Mouse (Mus musculus): Measurements from ENCODE around the gene Gtf3c2. TPM values are rescaled to one million over a fixed set of nuclear protein-coding genes. Genes with fewer than 3 reads are reported as not detected.

Gtf3c2 gene
- total RNA-seq, 4 experiments from 2014 or later = 63.0 to 87.0 (median 67.8) TPM

DNA sequence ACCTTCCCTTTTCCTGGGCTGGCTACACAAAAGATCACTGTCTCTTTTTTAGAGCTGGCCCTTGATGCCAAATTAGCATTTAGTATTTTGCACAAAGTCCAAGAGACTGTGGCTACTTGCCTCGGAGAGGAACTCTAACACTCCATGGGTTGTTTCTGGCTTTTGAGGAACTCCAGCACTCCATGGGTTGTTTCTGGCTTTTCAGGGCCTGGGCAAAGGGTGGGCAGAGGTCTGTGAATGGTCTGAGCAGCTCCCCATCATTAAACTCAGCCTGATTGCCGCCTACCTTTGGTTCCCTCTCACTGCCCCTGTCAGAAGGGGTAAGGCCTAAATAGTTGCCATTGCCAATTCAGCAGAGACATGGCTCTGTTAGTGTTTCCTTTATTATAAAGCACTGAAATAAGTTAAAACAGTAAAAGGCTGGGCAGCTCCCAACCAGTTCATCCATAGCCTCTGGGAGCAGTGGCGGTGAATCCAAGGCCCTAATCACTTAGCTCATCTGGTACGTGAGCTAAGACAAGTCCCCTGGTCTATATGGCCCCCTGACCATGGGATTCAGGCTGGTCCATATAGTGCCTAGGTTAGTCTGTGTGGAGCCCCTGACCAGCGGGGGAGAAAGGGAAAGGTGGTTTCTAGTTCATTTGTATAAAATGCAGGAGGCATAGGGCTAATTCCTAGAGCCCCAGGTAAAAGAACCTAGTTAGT is 18.8 kb upstream of the Gtf3c2 start:
- no peak for DNase-seq (ENCODE audit: low spot score in 2 of 2)

DNA sequence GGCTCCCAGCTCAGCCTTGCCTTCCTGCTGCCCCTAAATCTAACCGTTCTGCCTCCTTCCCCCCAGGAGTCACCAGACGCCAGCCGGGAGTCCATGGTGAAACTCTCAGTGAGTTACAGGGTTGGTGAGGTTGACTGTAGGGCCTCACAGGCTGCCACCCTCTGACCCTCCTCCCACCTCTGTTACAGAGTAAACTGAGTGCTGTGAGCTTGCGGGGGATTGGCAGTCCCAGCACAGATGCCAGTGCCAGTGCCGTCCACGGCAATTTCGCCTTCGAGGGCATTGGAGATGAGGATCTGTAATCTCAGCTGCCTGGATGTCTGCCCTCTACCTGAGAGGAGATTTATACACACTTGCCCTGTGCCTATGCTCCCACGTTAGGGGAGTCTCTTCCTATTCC is 18.2 kb upstream of the Gtf3c2 start:
- no peak for DNase-seq (ENCODE audit: low spot score in 2 of 2)

DNA sequence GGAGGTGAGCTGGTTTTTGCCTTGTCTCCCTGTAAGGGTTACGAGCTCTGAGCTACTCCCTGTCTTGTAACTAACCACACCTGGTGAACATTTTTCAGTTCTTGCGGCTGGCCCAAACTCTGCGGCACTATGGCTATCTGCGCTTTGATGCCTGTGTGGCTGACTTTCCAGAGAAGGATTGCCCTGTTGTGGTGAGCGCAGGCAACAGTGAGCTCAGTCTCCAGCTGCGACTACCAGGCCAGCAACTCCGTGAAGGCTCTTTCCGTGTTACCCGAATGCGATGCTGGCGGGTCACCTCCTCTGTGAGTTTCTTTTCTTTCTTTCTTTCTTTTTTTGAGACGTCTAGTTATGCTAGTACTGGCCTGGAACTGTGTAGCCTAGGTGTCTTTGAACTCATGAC is 17.1 kb upstream of the Gtf3c2 start:
- DNase-seq (ENCODE audit: low spot score in 2 of 2) = no peak

GRCm38 (mm10) chr5:31196207-31196606 is 16.3 kb upstream of the Gtf3c2 start:
- no peak for DNase-seq (ENCODE audit: low spot score in 2 of 2)

DNA sequence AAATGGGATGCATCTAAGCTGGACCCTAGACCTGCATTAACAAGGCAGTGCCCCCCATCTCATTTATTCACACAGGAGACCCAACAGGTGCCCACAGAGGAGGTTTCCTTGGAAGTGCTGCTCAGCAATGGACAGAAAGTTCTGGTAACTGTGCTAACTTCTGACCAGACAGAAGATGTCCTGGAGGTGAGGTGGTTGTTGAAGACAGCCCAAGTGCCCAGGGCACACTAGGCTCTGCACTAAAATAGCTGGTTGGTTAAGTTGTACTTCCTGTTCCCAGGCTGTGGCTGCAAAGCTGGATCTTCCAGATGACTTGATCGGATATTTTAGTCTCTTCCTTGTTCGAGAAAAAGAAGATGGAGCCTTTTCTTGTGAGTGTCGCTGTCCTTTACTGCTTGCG is 15.7 kb upstream of the Gtf3c2 start:
- DNase-seq (ENCODE audit: low spot score in 2 of 2) = no peak

DNA sequence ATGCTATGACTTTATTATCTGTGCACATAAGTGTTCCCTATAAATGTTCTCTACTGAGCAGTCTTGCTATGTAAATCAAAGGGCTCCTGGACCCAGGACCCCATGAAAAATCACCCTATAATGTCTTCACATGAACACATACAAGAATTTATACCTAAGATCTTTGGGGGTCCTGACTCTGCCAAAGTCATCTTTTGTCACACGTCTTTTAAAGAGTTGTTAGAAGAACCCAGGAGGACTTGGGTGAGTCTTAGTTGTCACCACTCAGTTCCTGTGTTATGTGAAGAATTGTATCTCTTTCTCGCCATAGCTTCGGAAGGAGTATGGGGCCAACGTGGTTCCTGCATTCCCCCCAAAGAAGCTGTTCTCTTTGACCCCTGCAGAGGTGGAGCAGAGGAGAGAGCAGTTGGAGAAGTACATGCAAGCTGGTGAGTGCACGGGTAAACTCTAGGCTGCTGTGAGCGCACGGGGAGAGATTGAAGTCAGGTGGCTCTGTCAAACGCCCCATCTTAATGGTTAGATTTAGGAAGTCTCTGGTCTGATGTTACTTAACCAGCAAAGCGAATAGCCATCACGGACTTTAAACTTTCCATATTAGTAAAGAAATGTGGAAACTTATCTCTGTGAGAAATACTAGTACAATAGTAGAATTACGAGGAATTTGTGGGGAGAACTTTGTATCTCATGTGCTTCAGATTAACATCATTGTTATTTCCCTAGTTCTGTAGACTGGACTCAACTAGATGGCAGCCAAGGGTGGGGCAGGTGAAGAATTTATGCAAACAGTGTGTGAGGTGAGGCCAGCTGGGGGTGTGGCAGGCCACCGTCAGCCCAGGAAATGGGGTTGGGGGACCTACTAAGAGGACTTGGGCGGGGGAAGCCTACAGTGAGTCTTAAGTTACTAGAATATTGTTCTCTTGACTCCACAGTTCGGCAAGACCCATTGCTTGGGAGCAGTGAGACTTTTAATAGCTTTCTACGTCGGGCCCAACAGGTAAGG is 14.8 kb upstream of the Gtf3c2 start:
- no peak for DNase-seq (ENCODE audit: low spot score in 2 of 2)

GRCm38 (mm10) chr5:31193631-31194281 is 13.8 kb upstream of the Gtf3c2 start:
- DNase-seq (ENCODE audit: low spot score in 2 of 2) = no peak

- peak; percentile 99 for DNase-seq (ENCODE audit: low spot score in 2 of 2)
Measured at GRCm38 (mm10) chr5:31192939-31193630, 13.1 kb upstream of the Gtf3c2 start, which contains the start of the genes Snx17 and Eif2b4. Snx17 (plus strand) TSS chr5:31193227. Eif2b4 (minus strand) TSS chr5:31193430.

- no peak for DNase-seq (ENCODE audit: low spot score in 2 of 2)
Measured at GRCm38 (mm10) chr5:31192045-31192938, 12.3 kb upstream of the Gtf3c2 start.

GRCm38 (mm10) chr5:31190201-31190600 is 10.3 kb upstream of the Gtf3c2 start:
- DNase-seq (ENCODE audit: low spot score in 2 of 2) = no peak

- DNase-seq (ENCODE audit: low spot score in 2 of 2) = no peak
Measured at GRCm38 (mm10) chr5:31188223-31188840, 8.4 kb upstream of the Gtf3c2 start.

DNA sequence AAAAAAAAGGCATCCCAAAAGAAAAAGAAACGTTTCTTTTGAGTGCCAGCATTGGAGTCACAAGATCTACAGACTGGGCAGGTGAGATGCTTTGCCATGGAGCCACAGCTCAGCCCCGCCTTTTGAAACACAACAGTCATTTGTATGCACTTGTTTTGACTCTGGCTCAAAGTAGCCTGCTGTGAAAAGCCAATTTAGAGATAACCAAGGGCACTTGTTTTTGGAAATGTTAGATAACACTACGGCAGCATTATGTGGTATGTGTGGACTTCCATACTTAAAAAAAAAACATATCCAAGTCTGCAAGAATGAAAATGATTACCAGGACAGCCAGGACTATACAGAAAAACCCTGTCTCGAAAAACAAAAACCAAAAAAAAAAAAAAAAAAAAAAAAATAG is 3.7 kb upstream of the Gtf3c2 start:
- DNase-seq (ENCODE audit: low spot score in 2 of 2) = no peak

DNA sequence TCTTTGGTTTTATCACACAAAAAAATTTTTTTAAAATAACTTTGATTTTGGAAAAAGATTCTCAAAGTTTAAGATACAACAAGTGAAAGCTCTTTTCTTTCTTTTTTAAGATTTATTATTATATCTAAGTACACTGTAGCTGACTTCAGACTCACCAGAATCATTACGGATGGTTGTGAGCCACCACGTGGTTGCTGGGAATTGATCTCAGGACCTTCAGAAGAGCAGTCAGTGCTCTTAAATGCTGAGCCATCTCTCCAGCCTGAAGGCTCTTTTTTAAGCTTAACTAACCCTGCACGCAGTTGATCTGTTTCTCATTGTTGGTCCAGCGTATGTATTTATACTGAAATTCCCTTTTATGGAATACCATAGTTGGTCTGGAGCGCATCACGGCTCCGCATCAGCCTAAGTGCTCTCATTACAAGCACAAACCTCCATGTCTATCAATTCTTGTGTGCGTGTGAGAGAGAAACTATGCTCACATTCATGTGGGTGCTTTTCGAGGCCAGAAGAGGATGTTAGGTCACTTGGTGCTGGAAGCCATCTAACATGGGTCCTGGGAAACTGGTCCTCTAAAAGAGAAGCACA is 1.3 kb upstream of the Gtf3c2 start:
- DNase-seq (ENCODE audit: low spot score in 2 of 2) = no peak

DNA sequence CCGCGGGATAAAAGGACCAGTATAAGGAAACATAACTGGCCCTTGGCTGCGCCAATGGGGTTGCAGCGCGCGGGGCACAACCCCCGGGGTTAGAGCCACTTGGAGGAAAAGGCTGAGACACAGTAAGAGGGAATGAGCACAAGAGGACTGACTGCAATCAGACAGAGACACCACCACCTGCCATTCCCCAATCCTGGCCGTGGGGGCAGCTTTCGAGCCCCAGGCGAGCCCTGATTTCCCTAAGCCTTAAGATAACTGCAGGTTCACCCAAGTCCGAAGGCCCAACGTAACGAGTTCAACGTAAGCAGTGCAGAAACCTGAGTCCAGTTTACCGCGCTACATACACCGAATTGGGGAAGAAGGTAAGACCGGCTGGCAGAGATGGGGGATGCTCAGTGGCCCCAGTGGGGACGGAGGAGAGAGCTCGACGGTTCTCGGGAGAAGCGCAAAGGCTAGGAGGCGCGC is 611 bp downstream of the Gtf3c2 start:
- no peak for DNase-seq (ENCODE audit: low spot score in 2 of 2)

DNA sequence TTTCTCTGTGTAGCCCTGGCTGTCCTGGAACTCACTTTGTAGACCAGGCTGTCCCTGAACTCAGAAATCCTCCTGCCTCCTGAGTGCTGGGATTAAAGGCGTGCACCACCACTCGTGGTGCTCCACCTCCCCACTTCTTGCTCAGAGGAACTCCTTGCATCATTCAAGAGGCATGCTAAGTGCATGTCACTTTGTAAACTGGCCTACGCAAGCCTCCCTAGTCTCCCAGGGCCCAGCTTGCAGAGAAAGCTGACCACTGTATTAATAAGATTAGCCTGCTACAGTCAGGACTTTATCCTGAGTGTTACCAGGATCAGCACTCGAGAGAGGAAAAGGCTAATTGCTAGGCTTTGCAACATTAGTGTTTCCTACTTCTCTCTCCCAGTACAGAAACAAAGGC is 11.3 kb downstream of the Gtf3c2 start:
- DNase-seq (ENCODE audit: low spot score in 2 of 2) = no peak

GRCm38 (mm10) chr5:31164878-31165277 is 15.1 kb downstream of the Gtf3c2 start:
- DNase-seq (ENCODE audit: low spot score in 2 of 2) = no peak

DNA sequence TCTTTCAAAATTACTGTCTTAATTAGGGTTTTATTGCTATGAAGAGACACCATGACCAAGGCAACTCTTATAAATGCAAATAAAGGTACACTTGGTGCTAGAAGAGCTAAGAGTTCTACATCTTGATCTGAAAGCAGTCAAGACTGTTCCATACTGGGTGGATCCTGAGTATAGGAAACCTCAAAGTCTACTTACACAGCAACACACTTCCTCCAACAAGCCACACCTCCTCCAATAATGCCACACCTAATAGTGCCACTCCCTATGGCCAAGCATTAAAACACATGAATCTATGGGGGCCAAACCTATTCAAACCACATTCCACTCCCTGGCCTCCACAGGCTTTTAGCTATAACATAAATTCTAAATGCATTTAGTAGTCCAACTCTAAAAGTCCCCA is 17.5 kb downstream of the Gtf3c2 start:
- DNase-seq (ENCODE audit: low spot score in 2 of 2) = no peak

- DNase-seq (ENCODE audit: low spot score in 2 of 2) = peak; percentile 80 to 84
Measured at GRCm38 (mm10) chr5:31154152-31154553, 25.8 kb downstream of the Gtf3c2 start, which contains the start of gene Mpv17. Mpv17 (minus strand) TSS chr5:31154251.

- DNase-seq (ENCODE audit: low spot score in 2 of 2) = no peak
Measured at GRCm38 (mm10) chr5:31153516-31154151, 26.3 kb downstream of the Gtf3c2 start.

Data from layer of hippocampus, adult 8-10 months (tissue).